Mouse (Mus musculus): ENCODE results near the gene Spen. TPM values are rescaled to one million over a fixed set of nuclear protein-coding genes. Genes with fewer than 3 reads are reported as not detected.

The Spen gene
- 10 to 100 TPM; 82.0 to 96.2 TPM for total RNA-seq (2023)

GRCm38 (mm10) chr4:141538408-141539212 lies at the start of gene Spen:
Gene Spen, minus strand, starts transcription at chr4:141538597.

GRCm38 (mm10) chr4:141444451-141445327 lies 93.7 kb downstream of the Spen start, which contains the start of gene Zbtb17:
Gene Zbtb17, plus strand, starts transcription at chr4:141444654.

GRCm38 (mm10) chr4:141435974-141436373 lies 102.4 kb downstream of the Spen start, which contains the start of gene Srarp:
Gene Srarp, minus strand, starts transcription at chr4:141436105.

GRCm38 (mm10) chr4:141420192-141420829 lies 118.1 kb downstream of the Spen start, which contains the start of gene Hspb7:
Gene Hspb7, plus strand, starts transcription at chr4:141420779.

Other genes with a start within 250 kb of the Spen start
- 1 to 10 TPM in 1 of 2 experiments, under 1 TPM in 1; 0.99 to 1.4 TPM for gene Epha2, start 237.4 kb downstream of the Spen start, total RNA-seq (2023)
- not detected for gene Fam131c, start 170.4 kb downstream of the Spen start, total RNA-seq (2023)
- gene Clcnka, start 139.9 kb downstream of the Spen start, total RNA-seq (2023) = not detected
- gene Clcnkb, start 122.6 kb downstream of the Spen start, total RNA-seq (2023) = not detected
- under 1 TPM in 1 of 2 experiments, not detected in 1; 0.46 TPM for gene Hspb7, start 117.8 kb downstream of the Spen start, total RNA-seq (2023)
- not detected for gene Srarp, start 102.5 kb downstream of the Spen start, total RNA-seq (2023)
- gene Zbtb17, start 93.9 kb downstream of the Spen start, total RNA-seq (2023) = 10 to 100 TPM; 18.5 to 24.3 TPM
- gene Fblim1, start 67.5 kb upstream of the Spen start, total RNA-seq (2023) = under 1 TPM in 1 of 2 experiments, not detected in 1; 0.42 TPM
- not detected for gene Tmem82, start 80.0 kb upstream of the Spen start, total RNA-seq (2023)
- not detected for gene Slc25a34, start 85.2 kb upstream of the Spen start, total RNA-seq (2023)
- 10 to 100 TPM; 25.6 to 26.4 TPM for gene Plekhm2, start 126.3 kb upstream of the Spen start, total RNA-seq (2023)
- gene Rsc1a1, start 147.0 kb upstream of the Spen start, total RNA-seq (2023) = 1 to 10 TPM in 1 of 2 experiments, under 1 TPM in 1; 0.79 to 1.3 TPM
- gene Ddi2, start 184.8 kb upstream of the Spen start, total RNA-seq (2023) = 10 to 100 TPM; 42.8 to 46.7 TPM
- not detected for gene Agmat, start 208.1 kb upstream of the Spen start, total RNA-seq (2023)